Mouse (Mus musculus) spleen, adult 2 months (tissue): ENCODE data around the gene Micall1. TPM values are rescaled to one million over a fixed set of nuclear protein-coding genes. Genes with fewer than 3 reads are reported as not detected.

Source experiments
- DNase-seq, 2 experiments: peaks; one replicate each; pipeline versions ENCODE4 v3.0.0 to v3.0.0-alpha.2; 2012 to 2021; ENCODE audit warnings: low spot score in 2 of 2, low read depth in 1 of 2
- H3K27ac ChIP-seq: fragments of 200-500 bp; 2 replicates; pipeline ENCODE4 v1.5.1; 2012; ENCODE audit warnings: low read length, inconsistent platforms; ENCODE audit not compliant: insufficient read depth
- H3K27me3 ChIP-seq: fragments of 200-500 bp; 2 replicates; pipeline ENCODE4 v1.6.1; 2012; ENCODE audit warnings: mild to moderate bottlenecking, moderate library complexity, low read length, inconsistent platforms; ENCODE audit not compliant: control insufficient read depth, insufficient read depth
- H3K36me3 ChIP-seq: fragments of 200-500 bp; 2 replicates; pipeline ENCODE4 v1.6.1; 2012; ENCODE audit warnings: mild to moderate bottlenecking, low read length, inconsistent platforms; ENCODE audit not compliant: control insufficient read depth, insufficient read depth
- H3K4me1 ChIP-seq: fragments of 200-500 bp; 2 replicates; pipeline ENCODE4 v1.6.1; 2011; ENCODE audit warnings: inconsistent platforms; ENCODE audit not compliant: control insufficient read depth, insufficient read depth, insufficient read length
- H3K4me3 ChIP-seq: fragments of 200-500 bp; 2 replicates; pipeline ENCODE4 v1.5.1; 2011; ENCODE audit warnings: mild to moderate bottlenecking, inconsistent platforms; ENCODE audit not compliant: insufficient read depth, insufficient read length; ENCODE audit errors: extremely low read depth
- CTCF ChIP-seq: fragments of 200-500 bp; IDR thresholded peaks from 2 replicates; pipeline ENCODE4 v1.5.1; 2011; ENCODE audit warnings: mild to moderate bottlenecking, inconsistent platforms; ENCODE audit not compliant: insufficient read depth, insufficient read length, insufficient replicate concordance; ENCODE audit errors: extremely low read depth
- POLR2A ChIP-seq: fragments of 200-500 bp; IDR thresholded peaks from 2 replicates; pipeline ENCODE4 v1.6.1; 2011; ENCODE audit warnings: low read depth, low read length, inconsistent platforms
- WGBS: fragments of 180-500 bp; shearing (Covaris S2); methylation state at CpG from one replicate; pipeline ENCODE4 v1.1.7; 2018; 5-methylcytosine and 5-hydroxymethylcytosine counted together
- polyA plus RNA-seq: library from polyadenylated mRNA; depleted of rRNA; stranded (reverse); fragments of >200 nt; gene quantifications from 2 replicates; pipeline ENCODE4 v1.2.3, GENCODE M21; 2012

The Micall1 gene
- polyA plus RNA-seq, 1 experiment = 20.0 TPM

DNA sequence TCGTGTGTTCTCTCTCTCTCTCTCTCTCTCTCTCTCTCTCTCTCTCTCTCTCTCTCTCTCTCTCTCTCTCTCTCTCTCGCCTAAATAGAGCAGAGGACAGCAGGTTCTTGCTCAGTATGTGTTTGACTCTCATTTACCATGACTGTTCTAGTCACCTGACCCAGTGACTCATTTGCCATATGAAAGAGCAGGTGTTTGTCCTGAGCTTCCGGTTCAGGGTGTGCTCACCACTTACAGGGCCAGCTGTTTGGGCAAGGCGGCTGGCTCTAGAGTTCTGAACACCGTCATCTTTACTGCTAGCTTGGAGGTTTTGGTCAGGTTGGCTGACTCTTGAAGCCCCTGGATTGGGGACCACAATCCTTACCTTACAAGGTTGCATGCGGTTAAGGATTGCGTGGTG, 36.8 kb downstream of the Micall1 start:
- DNase-seq = no peak
- 89% methylated on average over 7 of the region's 7 CpGs for WGBS
- Histone ChIP-seq H3K27me3 (no peaks in the 10 kb centered on the region), H3K27ac (no peak overlapping the region), H3K4me3 (no peak overlapping the region), H3K4me1 (no peaks in the 10 kb centered on the region), H3K36me3 (peaks cover 20% of the 10 kb centered on the region)
- TF ChIP-seq CTCF (no peak), POLR2A (no peak)

DNA sequence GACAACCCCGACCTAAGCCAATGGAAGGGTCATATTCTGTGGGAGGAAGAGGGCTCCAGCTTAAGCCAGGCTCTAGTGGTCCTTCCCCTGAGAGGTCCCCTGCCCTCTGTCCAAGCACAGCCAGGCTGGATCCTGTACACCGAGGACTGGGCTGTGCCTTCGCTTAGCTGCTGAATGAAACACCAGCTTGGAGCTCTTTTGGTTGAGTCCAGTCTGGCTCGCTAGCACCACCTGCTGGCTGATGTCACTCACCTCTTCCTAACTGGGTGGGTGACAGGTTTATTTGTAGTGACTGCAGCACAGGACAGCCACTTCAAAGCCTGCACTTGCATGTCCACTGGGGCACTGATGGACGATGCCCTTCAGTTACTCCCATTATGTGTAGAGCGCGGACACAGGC, 39.8 kb downstream of the Micall1 start:
- H3K4me3 ChIP-seq = no peak overlapping the region
- H3K4me1 ChIP-seq = no peaks in the 10 kb centered on the region
- peaks cover 30% of the 10 kb centered on the region for H3K36me3 ChIP-seq
- peak; percentile 45 to 62 for DNase-seq
- no peak for TF ChIP-seq POLR2A
- peak; percentile 76; the same call in 1 of the 2 replicates for TF ChIP-seq CTCF
- H3K27ac ChIP-seq = no peak overlapping the region
- 68% methylated on average over 7 of the region's 7 CpGs for WGBS
- no peaks in the 10 kb centered on the region for H3K27me3 ChIP-seq

DNA sequence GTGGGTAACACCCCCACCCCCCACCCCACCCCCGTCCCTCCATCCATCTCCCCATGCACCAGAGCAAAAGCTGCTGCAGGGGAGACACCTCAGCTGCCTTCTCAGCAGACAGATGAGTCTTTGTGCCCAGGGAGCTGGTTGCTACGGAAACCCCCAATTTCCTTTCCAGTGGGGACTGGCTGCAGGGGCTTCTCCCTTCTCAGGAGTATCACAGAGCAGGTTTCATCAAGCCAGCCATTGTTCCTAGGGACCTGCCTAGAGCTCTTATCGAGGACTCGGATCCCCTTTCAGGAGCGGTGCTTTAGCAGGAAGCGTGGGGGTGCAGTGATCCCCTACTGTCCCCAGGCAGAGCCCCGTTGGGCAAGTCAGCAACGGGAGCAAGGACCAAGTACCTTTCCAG, 43.2 kb downstream of the Micall1 start:
- no peaks in the 10 kb centered on the region for H3K4me1 ChIP-seq
- 95% methylated on average over 8 of the region's 8 CpGs for WGBS
- TF ChIP-seq POLR2A = no peak
- no peak for DNase-seq
- no peaks in the 10 kb centered on the region for H3K27me3 ChIP-seq
- H3K36me3 ChIP-seq = peaks cover 17% of the 10 kb centered on the region
- no peak overlapping the region for H3K27ac ChIP-seq
- H3K4me3 ChIP-seq = no peak overlapping the region

DNA sequence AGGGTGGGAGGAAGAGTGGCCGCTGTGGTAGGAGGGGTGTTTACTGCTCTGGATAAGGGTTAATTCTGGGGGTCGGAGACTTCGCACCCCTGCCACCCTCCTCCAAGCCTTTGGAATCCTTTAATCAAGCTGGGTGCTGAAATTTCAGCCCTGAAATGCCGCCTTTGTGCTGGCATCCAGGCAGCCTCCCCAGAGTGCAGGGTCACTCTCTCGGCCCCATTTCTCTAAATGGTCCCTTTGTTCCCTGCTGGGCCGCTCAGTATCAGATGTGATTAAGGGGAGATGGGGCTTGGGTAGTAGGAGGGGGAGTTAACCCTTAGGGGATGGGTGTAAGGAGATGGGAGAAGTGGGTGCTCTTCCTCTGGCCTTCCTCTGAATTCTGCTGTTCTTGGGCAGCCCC, 44.0 kb downstream of the Micall1 start:
- 91% methylated on average over 6 of the region's 6 CpGs for WGBS
- Histone ChIP-seq H3K36me3 (peaks cover 13% of the 10 kb centered on the region), H3K4me1 (no peaks in the 10 kb centered on the region), H3K4me3 (no peak overlapping the region), H3K27me3 (no peaks in the 10 kb centered on the region), H3K27ac (no peak overlapping the region)
- no peak for TF ChIP-seq CTCF
- no peak for TF ChIP-seq POLR2A
- no peak for DNase-seq

DNA sequence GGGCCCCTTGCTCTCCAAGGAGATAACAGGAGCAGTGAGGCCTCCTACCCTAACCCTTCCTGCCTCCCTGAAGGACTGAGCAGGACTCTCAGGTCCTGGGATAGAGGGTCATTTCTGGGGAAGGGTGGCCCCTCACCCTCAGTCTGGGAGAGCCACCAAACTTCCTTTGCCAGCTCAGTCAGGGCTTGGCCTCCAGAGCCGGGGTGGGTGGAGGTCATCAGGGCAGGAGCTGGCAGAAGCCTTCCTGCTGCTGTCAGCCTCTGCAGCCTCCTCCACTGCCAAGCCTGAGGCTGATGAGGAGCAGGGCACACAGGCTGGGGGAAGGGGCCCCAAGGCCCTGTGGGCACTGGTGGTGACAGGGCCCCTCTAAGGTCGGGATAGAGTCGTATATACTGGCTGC, 46.9 kb downstream of the Micall1 start:
- H3K27me3 ChIP-seq = no peaks in the 10 kb centered on the region
- 39% methylated on average over 3 of the region's 3 CpGs for WGBS
- peaks cover 10% of the 10 kb centered on the region for H3K36me3 ChIP-seq
- no peaks in the 10 kb centered on the region for H3K4me1 ChIP-seq
- no peak overlapping the region for H3K4me3 ChIP-seq
- no peak for DNase-seq
- TF ChIP-seq CTCF = no peak
- TF ChIP-seq POLR2A = no peak
- no peak overlapping the region for H3K27ac ChIP-seq

DNA sequence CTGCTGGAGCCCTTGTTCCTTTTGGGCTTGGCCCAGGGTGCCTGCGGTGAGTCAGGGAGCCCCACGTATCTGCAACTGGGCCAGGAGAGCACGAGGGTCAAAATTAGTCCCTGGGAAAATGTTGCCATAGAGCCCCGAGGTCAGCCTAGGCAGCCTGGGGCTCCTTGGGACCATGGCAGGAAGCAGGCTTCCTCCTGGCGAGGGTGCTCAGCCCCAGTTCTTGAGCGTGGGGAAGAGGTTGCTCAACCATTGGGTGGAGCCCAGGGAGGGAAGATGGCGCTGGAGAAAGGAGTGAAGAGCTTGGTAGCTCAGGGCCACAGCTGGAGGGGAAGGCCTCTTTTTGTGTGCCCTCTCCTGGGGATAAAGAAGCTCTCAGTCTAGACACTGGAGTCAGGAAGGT, 53.6 kb downstream of the Micall1 start:
- DNase-seq = no peak
- Histone ChIP-seq H3K27me3 (peaks cover 14% of the 10 kb centered on the region), H3K36me3 (no peaks in the 10 kb centered on the region), H3K4me3 (no peak overlapping the region), H3K27ac (no peak overlapping the region), H3K4me1 (no peaks in the 10 kb centered on the region)
- TF ChIP-seq CTCF (no peak), POLR2A (no peak)
- 44% methylated on average over 7 of the region's 7 CpGs for WGBS

DNA sequence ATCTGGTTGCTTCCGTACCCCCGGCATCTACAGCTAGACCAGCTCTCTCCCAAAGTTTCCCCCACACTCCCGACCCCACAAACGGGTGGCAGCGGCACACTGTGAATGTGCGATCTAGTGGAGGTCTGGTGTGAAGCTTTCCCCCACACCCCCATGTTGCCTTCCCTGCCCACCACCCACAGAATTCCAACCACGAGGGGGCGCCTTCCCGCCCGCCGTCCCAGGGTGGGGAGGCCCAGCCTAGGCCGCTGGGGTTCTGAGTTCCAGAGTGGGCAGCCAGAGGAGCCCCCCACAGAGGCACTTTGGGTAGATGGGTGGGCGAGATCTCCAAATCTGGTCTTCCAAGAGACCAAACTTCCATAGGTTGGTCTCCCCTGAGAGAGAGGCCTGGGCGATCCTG, 54.1 kb downstream of the Micall1 start:
- 49% methylated on average over 14 of the region's 14 CpGs for WGBS
- H3K4me1 ChIP-seq = no peaks in the 10 kb centered on the region
- no peaks in the 10 kb centered on the region for H3K36me3 ChIP-seq
- TF ChIP-seq CTCF (no peak), POLR2A (no peak)
- H3K27ac ChIP-seq = no peak overlapping the region
- peaks cover 14% of the 10 kb centered on the region for H3K27me3 ChIP-seq
- no peak overlapping the region for H3K4me3 ChIP-seq
- no peak for DNase-seq
